Mouse (Mus musculus) hindbrain, embryonic 12.5 days (tissue): ENCODE data around the gene Myo6. TPM values are rescaled to one million over a fixed set of nuclear protein-coding genes. Genes with fewer than 3 reads are reported as not detected.

Experiments
- ATAC-seq: fragments of 200-750 bp; cut with Nextera tagmentation; 2 replicates; pipeline ENCODE4 v1.8.0; 2017; ENCODE audit warnings: moderate TSS enrichment; ENCODE audit not compliant: low FRiP score
- H3K27ac ChIP-seq: fragments of 300-500 bp; sonication (generic); 2 replicates; pipeline ENCODE4 v1.5.1; 2016; ENCODE audit warnings: mild to moderate bottlenecking
- H3K27me3 ChIP-seq: fragments of 300-500 bp; sonication (generic); 2 replicates; pipeline ENCODE4 v1.6.1; 2016; ENCODE audit warnings: mild to moderate bottlenecking
- H3K36me3 ChIP-seq: fragments of 300-500 bp; sonication (generic); 2 replicates; pipeline ENCODE4 v1.6.1; 2016; ENCODE audit warnings: mild to moderate bottlenecking
- H3K4me1 ChIP-seq: fragments of 300-500 bp; sonication (generic); 2 replicates; pipeline ENCODE4 v1.6.1; 2016
- H3K4me2 ChIP-seq: fragments of 300-500 bp; sonication (generic); replicated peaks from 2 replicates; pipeline ENCODE4 v1.6.1; 2016; ENCODE audit warnings: mild to moderate bottlenecking
- H3K4me3 ChIP-seq: fragments of 300-500 bp; sonication (generic); 2 replicates; pipeline ENCODE4 v1.5.1; 2016; ENCODE audit warnings: mild to moderate bottlenecking
- H3K9ac ChIP-seq: fragments of 300-500 bp; sonication (generic); 2 replicates; pipeline ENCODE4 v1.6.1; 2016; ENCODE audit warnings: mild to moderate bottlenecking, moderate library complexity
- H3K9me3 ChIP-seq: fragments of 300-500 bp; sonication (generic); replicated peaks from 2 replicates; pipeline ENCODE4 v1.6.1; 2016; ENCODE audit warnings: mild to moderate bottlenecking
- WGBS: fragments of 180-500 bp; shearing (Covaris S2); methylation state at CpG from one replicate; pipeline ENCODE4 v1.1.7; 2016; 5-methylcytosine and 5-hydroxymethylcytosine counted together
- polyA plus RNA-seq: library from polyadenylated mRNA; unstranded; fragments of >200 nt; fragmentation: Nextera tagmentation; extraction: Ambion mirVana; gene quantifications from 2 replicates; pipeline ENCODE4 v1.2.1, GENCODE M21; 2016

Myo6 gene
- polyA plus RNA-seq, 1 experiment from 2014 or later, result 19.6 TPM

- Histone ChIP-seq H3K4me2 (no peak overlapping the region), H3K36me3 (no peaks in the 10 kb centered on the region), H3K9me3 (no peaks in the 10 kb centered on the region), H3K4me3 (no peak overlapping the region), H3K27ac (no peak overlapping the region), H3K9ac (no peak overlapping the region), H3K27me3 (no peaks in the 10 kb centered on the region), H3K4me1 (peaks cover 8% of the 10 kb centered on the region; the same call in 1 of the 2 replicates)
- WGBS, result 89% methylated on average over 5 of the region's 5 CpGs
- ATAC-seq, result no peak
Observed at GRCm38 (mm10) chr9:80215502-80215901, 50.7 kb downstream of the Myo6 start.

GRCm38 (mm10) chr9:80216786-80217501 lies 52.1 kb downstream of the Myo6 start:
- ATAC-seq, result no peak

GRCm38 (mm10) chr9:80218718-80219117 lies 53.9 kb downstream of the Myo6 start:
- Histone ChIP-seq H3K9ac (no peak overlapping the region), H3K36me3 (no peaks in the 10 kb centered on the region), H3K9me3 (no peaks in the 10 kb centered on the region), H3K27ac (no peak overlapping the region), H3K27me3 (no peaks in the 10 kb centered on the region), H3K4me3 (no peak overlapping the region), H3K4me2 (no peak overlapping the region), H3K4me1 (peaks cover 8% of the 10 kb centered on the region; the same call in 1 of the 2 replicates)
- no peak for ATAC-seq
- 55% methylated on average over 6 of the region's 6 CpGs for WGBS

More at GRCm38 (mm10) chr9:80216786-80217501, 52.1 kb downstream of the Myo6 start:
- H3K9ac ChIP-seq, result no peak overlapping the region
- no peaks in the 10 kb centered on the region for H3K9me3 ChIP-seq
- H3K4me2 ChIP-seq, result no peak overlapping the region
- peaks cover 8% of the 10 kb centered on the region; the same call in 1 of the 2 replicates for H3K4me1 ChIP-seq
- 81% methylated on average over 16 of the region's 16 CpGs for WGBS
- no peaks in the 10 kb centered on the region for H3K36me3 ChIP-seq
- no peak overlapping the region for H3K4me3 ChIP-seq
- no peaks in the 10 kb centered on the region for H3K27me3 ChIP-seq
- no peak overlapping the region for H3K27ac ChIP-seq

GRCm38 (mm10) chr9:80223989-80224635 lies 59.3 kb downstream of the Myo6 start:
- no peak overlapping the region for H3K27ac ChIP-seq
- H3K4me2 ChIP-seq, result no peak overlapping the region
- no peaks in the 10 kb centered on the region for H3K27me3 ChIP-seq
- H3K9ac ChIP-seq, result no peak overlapping the region
- H3K9me3 ChIP-seq, result no peaks in the 10 kb centered on the region
- H3K4me1 ChIP-seq, result no peaks in the 10 kb centered on the region
- 0 out of 2 replicates have a peak, but pooled peaks have one; percentile 51 for ATAC-seq
- no peak overlapping the region for H3K4me3 ChIP-seq
- H3K36me3 ChIP-seq, result no peaks in the 10 kb centered on the region
- WGBS, result 80% methylated on average over 11 of the region's 11 CpGs

GRCm38 (mm10) chr9:80226579-80227325 lies 61.9 kb downstream of the Myo6 start:
- Histone ChIP-seq H3K4me3 (no peak overlapping the region), H3K36me3 (no peaks in the 10 kb centered on the region), H3K9me3 (no peaks in the 10 kb centered on the region), H3K27ac (no peak overlapping the region), H3K4me1 (no peaks in the 10 kb centered on the region), H3K4me2 (no peak overlapping the region), H3K27me3 (no peaks in the 10 kb centered on the region), H3K9ac (no peak overlapping the region)
- ATAC-seq, result peak; percentile 71
- WGBS, result 51% methylated on average over 5 of the region's 5 CpGs

GRCm38 (mm10) chr9:80233831-80234455 lies 69.1 kb downstream of the Myo6 start:
- WGBS, result 36% methylated on average over 4 of the region's 4 CpGs
- ATAC-seq, result peak; percentile 88

GRCm38 (mm10) chr9:80237184-80237799 lies 72.5 kb downstream of the Myo6 start:
- no peak overlapping the region for H3K4me3 ChIP-seq
- 90% methylated on average over 1 of the region's 1 CpGs for WGBS
- peaks cover 5% of the 10 kb centered on the region for H3K9me3 ChIP-seq
- no peaks in the 10 kb centered on the region; the same call in 1 of the 2 replicates for H3K27me3 ChIP-seq
- H3K9ac ChIP-seq, result no peak overlapping the region
- no peaks in the 10 kb centered on the region for H3K4me1 ChIP-seq
- H3K27ac ChIP-seq, result no peak overlapping the region
- no peak overlapping the region for H3K4me2 ChIP-seq
- no peak for ATAC-seq
- H3K36me3 ChIP-seq, result no peaks in the 10 kb centered on the region

More at GRCm38 (mm10) chr9:80233831-80234455, 69.1 kb downstream of the Myo6 start:
- H3K27me3 ChIP-seq, result no peaks in the 10 kb centered on the region; the same call in 1 of the 2 replicates
- no peak overlapping the region for H3K4me2 ChIP-seq
- no peak overlapping the region for H3K27ac ChIP-seq
- H3K36me3 ChIP-seq, result no peaks in the 10 kb centered on the region
- no peak overlapping the region for H3K4me3 ChIP-seq
- H3K9me3 ChIP-seq, result no peaks in the 10 kb centered on the region
- H3K9ac ChIP-seq, result no peak overlapping the region
- H3K4me1 ChIP-seq, result no peaks in the 10 kb centered on the region

GRCm38 (mm10) chr9:80241719-80242118 lies 76.9 kb downstream of the Myo6 start:
- ATAC-seq, result no peak
- peaks cover 5% of the 10 kb centered on the region for H3K9me3 ChIP-seq
- no peaks in the 10 kb centered on the region; the same call in 1 of the 2 replicates for H3K27me3 ChIP-seq
- no peaks in the 10 kb centered on the region for H3K36me3 ChIP-seq
- H3K4me1 ChIP-seq, result no peaks in the 10 kb centered on the region
- no peak overlapping the region for H3K4me3 ChIP-seq
- H3K9ac ChIP-seq, result no peak overlapping the region
- WGBS, result 77% methylated on average over 6 of the region's 6 CpGs
- no peak overlapping the region for H3K27ac ChIP-seq
- H3K4me2 ChIP-seq, result no peak overlapping the region

- no peaks in the 10 kb centered on the region for H3K36me3 ChIP-seq
- H3K4me2 ChIP-seq, result no peak overlapping the region
- no peaks in the 10 kb centered on the region for H3K9me3 ChIP-seq
- ATAC-seq, result no peak
- H3K4me1 ChIP-seq, result no peaks in the 10 kb centered on the region
- no peaks in the 10 kb centered on the region for H3K27me3 ChIP-seq
- H3K4me3 ChIP-seq, result no peak overlapping the region
- no peak overlapping the region for H3K27ac ChIP-seq
- no peak overlapping the region for H3K9ac ChIP-seq
- 91% methylated on average over 10 of the region's 10 CpGs for WGBS
Observed at GRCm38 (mm10) chr9:80252146-80252545, 87.3 kb downstream of the Myo6 start.

GRCm38 (mm10) chr9:80253241-80253640 lies 88.4 kb downstream of the Myo6 start:
- H3K36me3 ChIP-seq, result no peaks in the 10 kb centered on the region
- no peak overlapping the region for H3K4me3 ChIP-seq
- H3K9ac ChIP-seq, result no peak overlapping the region
- ATAC-seq, result no peak
- no peaks in the 10 kb centered on the region for H3K27me3 ChIP-seq
- H3K4me2 ChIP-seq, result no peak overlapping the region
- no peaks in the 10 kb centered on the region for H3K4me1 ChIP-seq
- no peak overlapping the region for H3K27ac ChIP-seq
- WGBS, result 88% methylated on average over 9 of the region's 9 CpGs
- H3K9me3 ChIP-seq, result no peaks in the 10 kb centered on the region

- no peak overlapping the region for H3K27ac ChIP-seq
- no peaks in the 10 kb centered on the region for H3K36me3 ChIP-seq
- no peaks in the 10 kb centered on the region for H3K27me3 ChIP-seq
- no peaks in the 10 kb centered on the region for H3K4me1 ChIP-seq
- WGBS, result 85% methylated on average over 2 of the region's 2 CpGs
- H3K9me3 ChIP-seq, result no peaks in the 10 kb centered on the region
- H3K4me2 ChIP-seq, result no peak overlapping the region
- H3K4me3 ChIP-seq, result no peak overlapping the region
- H3K9ac ChIP-seq, result no peak overlapping the region
- no peak for ATAC-seq
Observed at GRCm38 (mm10) chr9:80256561-80256960, 91.7 kb downstream of the Myo6 start.
